Mouse (Mus musculus): ENCODE data around the gene Myo18a. TPM values are rescaled to one million over a fixed set of nuclear protein-coding genes. Genes with fewer than 3 reads are reported as not detected.
A peak's percentile ranks its signal among the peaks of the same experiment; 100 is the strongest.
"Not testable (repeated sequence)": the region's sequence is repeated elsewhere in the genome, so short reads cannot be mapped to it uniquely, and the experiment has no call there.

Myo18a gene
- polyA plus RNA-seq, 1 experiment from 2014 or later, result 22.3 TPM

GRCm38 (mm10) chr11:77738555-77738954, 24.5 kb upstream of the Myo18a start:
- no peaks in the 10 kb centered on the region for H3K27me3 ChIP-seq (ENCODE audit: control insufficient read depth, insufficient read depth, low read length)
- no peak overlapping the region for H3K4me2 ChIP-seq (replicated peaks; ENCODE audit: low read depth, low read length)
- no peak overlapping the region for H3K4me3 ChIP-seq (ENCODE audit: low read depth, low read length)
- H3K9ac ChIP-seq (replicated peaks; ENCODE audit: low read depth, low read length), result no peak overlapping the region
- 46% methylated on average over 7 of the region's 7 CpGs for WGBS
- H3K4me1 ChIP-seq (ENCODE audit: control insufficient read depth, insufficient read depth, low read length), result no peaks in the 10 kb centered on the region
- no peaks in the 10 kb centered on the region for H3K9me3 ChIP-seq (ENCODE audit: control insufficient read depth, low read depth, low read length)
- H3K36me3 ChIP-seq (ENCODE audit: control insufficient read depth, insufficient read depth, low read length), result no peaks in the 10 kb centered on the region
- no peak for ATAC-seq (ENCODE audit: insufficient number of reproducible peaks, insufficient read depth, low FRiP score, low read depth)
- H3K27ac ChIP-seq (ENCODE audit: low read length), result no peak overlapping the region

GRCm38 (mm10) chr11:77743966-77744365, 19.1 kb upstream of the Myo18a start:
- no peak overlapping the region for H3K27ac ChIP-seq (ENCODE audit: low read length)
- ATAC-seq (ENCODE audit: insufficient number of reproducible peaks, insufficient read depth, low FRiP score, low read depth), result no peak

GRCm38 (mm10) chr11:77746652-77747051, 16.4 kb upstream of the Myo18a start:
- Histone ChIP-seq H3K4me2 (replicated peaks; ENCODE audit: low read depth, low read length) (no peak overlapping the region), H3K9ac (replicated peaks; ENCODE audit: low read depth, low read length) (no peak overlapping the region), H3K4me3 (ENCODE audit: low read depth, low read length) (no peak overlapping the region), H3K36me3 (ENCODE audit: control insufficient read depth, insufficient read depth, low read length) (no peaks in the 10 kb centered on the region), H3K27ac (ENCODE audit: low read length) (no peak overlapping the region), H3K27me3 (ENCODE audit: control insufficient read depth, insufficient read depth, low read length) (no peaks in the 10 kb centered on the region), H3K9me3 (ENCODE audit: control insufficient read depth, low read depth, low read length) (no peaks in the 10 kb centered on the region), H3K4me1 (ENCODE audit: control insufficient read depth, insufficient read depth, low read length) (no peaks in the 10 kb centered on the region)
- no peak for ATAC-seq (ENCODE audit: insufficient number of reproducible peaks, insufficient read depth, low FRiP score, low read depth)
- WGBS, result 80% methylated on average over 4 of the region's 4 CpGs

More at GRCm38 (mm10) chr11:77743966-77744365, 19.1 kb upstream of the Myo18a start:
- Histone ChIP-seq H3K36me3 (ENCODE audit: control insufficient read depth, insufficient read depth, low read length) (no peaks in the 10 kb centered on the region), H3K4me3 (ENCODE audit: low read depth, low read length) (no peak overlapping the region), H3K4me2 (replicated peaks; ENCODE audit: low read depth, low read length) (no peak overlapping the region), H3K9ac (replicated peaks; ENCODE audit: low read depth, low read length) (no peak overlapping the region), H3K27me3 (ENCODE audit: control insufficient read depth, insufficient read depth, low read length) (no peaks in the 10 kb centered on the region), H3K9me3 (ENCODE audit: control insufficient read depth, low read depth, low read length) (no peaks in the 10 kb centered on the region), H3K4me1 (ENCODE audit: control insufficient read depth, insufficient read depth, low read length) (no peaks in the 10 kb centered on the region)
- 29% methylated on average over 6 of the region's 6 CpGs for WGBS

GRCm38 (mm10) chr11:77747103-77747502, 15.9 kb upstream of the Myo18a start:
- not testable (repeated sequence) for H3K4me1 ChIP-seq (ENCODE audit: control insufficient read depth, insufficient read depth, low read length); H3K4me3 ChIP-seq (ENCODE audit: low read depth, low read length); H3K9me3 ChIP-seq (ENCODE audit: control insufficient read depth, low read depth, low read length); H3K4me2 ChIP-seq (replicated peaks; ENCODE audit: low read depth, low read length); ATAC-seq (ENCODE audit: insufficient number of reproducible peaks, insufficient read depth, low FRiP score, low read depth); H3K27me3 ChIP-seq (ENCODE audit: control insufficient read depth, insufficient read depth, low read length); H3K36me3 ChIP-seq (ENCODE audit: control insufficient read depth, insufficient read depth, low read length); H3K9ac ChIP-seq (replicated peaks; ENCODE audit: low read depth, low read length); H3K27ac ChIP-seq (ENCODE audit: low read length)
- WGBS, result 94% methylated on average over 13 of the region's 15 CpGs

GRCm38 (mm10) chr11:77748996-77749395, 14.1 kb upstream of the Myo18a start:
- H3K36me3 ChIP-seq (ENCODE audit: control insufficient read depth, insufficient read depth, low read length), result no peaks in the 10 kb centered on the region
- 85% methylated on average over 5 of the region's 5 CpGs for WGBS

GRCm38 (mm10) chr11:77752525-77752924, 10.5 kb upstream of the Myo18a start:
- no peak for ATAC-seq (ENCODE audit: insufficient number of reproducible peaks, insufficient read depth, low FRiP score, low read depth)

More at GRCm38 (mm10) chr11:77748996-77749395, 14.1 kb upstream of the Myo18a start:
- H3K4me3 ChIP-seq (ENCODE audit: low read depth, low read length), result no peak overlapping the region
- no peak overlapping the region for H3K4me2 ChIP-seq (replicated peaks; ENCODE audit: low read depth, low read length)
- ATAC-seq (ENCODE audit: insufficient number of reproducible peaks, insufficient read depth, low FRiP score, low read depth), result no peak
- no peaks in the 10 kb centered on the region for H3K9me3 ChIP-seq (ENCODE audit: control insufficient read depth, low read depth, low read length)
- no peak overlapping the region for H3K9ac ChIP-seq (replicated peaks; ENCODE audit: low read depth, low read length)
- no peaks in the 10 kb centered on the region for H3K4me1 ChIP-seq (ENCODE audit: control insufficient read depth, insufficient read depth, low read length)
- no peaks in the 10 kb centered on the region for H3K27me3 ChIP-seq (ENCODE audit: control insufficient read depth, insufficient read depth, low read length)
- H3K27ac ChIP-seq (ENCODE audit: low read length), result no peak overlapping the region

GRCm38 (mm10) chr11:77753469-77753868, 9.6 kb upstream of the Myo18a start:
- 64% methylated on average over 3 of the region's 3 CpGs for WGBS

More at GRCm38 (mm10) chr11:77752525-77752924, 10.5 kb upstream of the Myo18a start:
- no peak overlapping the region for H3K9ac ChIP-seq (replicated peaks; ENCODE audit: low read depth, low read length)
- H3K36me3 ChIP-seq (ENCODE audit: control insufficient read depth, insufficient read depth, low read length), result no peaks in the 10 kb centered on the region
- no peaks in the 10 kb centered on the region for H3K4me1 ChIP-seq (ENCODE audit: control insufficient read depth, insufficient read depth, low read length)
- H3K4me3 ChIP-seq (ENCODE audit: low read depth, low read length), result no peak overlapping the region
- H3K9me3 ChIP-seq (ENCODE audit: control insufficient read depth, low read depth, low read length), result no peaks in the 10 kb centered on the region
- WGBS, result 62% methylated on average over 5 of the region's 5 CpGs
- H3K27me3 ChIP-seq (ENCODE audit: control insufficient read depth, insufficient read depth, low read length), result no peaks in the 10 kb centered on the region
- H3K4me2 ChIP-seq (replicated peaks; ENCODE audit: low read depth, low read length), result no peak overlapping the region
- H3K27ac ChIP-seq (ENCODE audit: low read length), result no peak overlapping the region

GRCm38 (mm10) chr11:77760031-77760430, 3.0 kb upstream of the Myo18a start:
- 85% methylated on average over 4 of the region's 4 CpGs for WGBS
- Histone ChIP-seq H3K27me3 (ENCODE audit: control insufficient read depth, insufficient read depth, low read length) (no peaks in the 10 kb centered on the region), H3K36me3 (ENCODE audit: control insufficient read depth, insufficient read depth, low read length) (no peaks in the 10 kb centered on the region)

More at GRCm38 (mm10) chr11:77753469-77753868, 9.6 kb upstream of the Myo18a start:
- H3K4me1 ChIP-seq (ENCODE audit: control insufficient read depth, insufficient read depth, low read length), result no peaks in the 10 kb centered on the region
- H3K36me3 ChIP-seq (ENCODE audit: control insufficient read depth, insufficient read depth, low read length), result no peaks in the 10 kb centered on the region
- ATAC-seq (ENCODE audit: insufficient number of reproducible peaks, insufficient read depth, low FRiP score, low read depth), result no peak
- H3K27me3 ChIP-seq (ENCODE audit: control insufficient read depth, insufficient read depth, low read length), result no peaks in the 10 kb centered on the region
- no peak overlapping the region for H3K4me3 ChIP-seq (ENCODE audit: low read depth, low read length)
- H3K9ac ChIP-seq (replicated peaks; ENCODE audit: low read depth, low read length), result no peak overlapping the region
- no peak overlapping the region for H3K27ac ChIP-seq (ENCODE audit: low read length)
- H3K9me3 ChIP-seq (ENCODE audit: control insufficient read depth, low read depth, low read length), result no peaks in the 10 kb centered on the region
- no peak overlapping the region for H3K4me2 ChIP-seq (replicated peaks; ENCODE audit: low read depth, low read length)

GRCm38 (mm10) chr11:77763673-77764340, 761 bp downstream of the Myo18a start:
- H3K4me3 ChIP-seq (ENCODE audit: low read depth, low read length), result peak overlapping the region; percentile 90
- H3K4me1 ChIP-seq (ENCODE audit: control insufficient read depth, insufficient read depth, low read length), result peaks cover 30% of the 10 kb centered on the region
- ATAC-seq (ENCODE audit: insufficient number of reproducible peaks, insufficient read depth, low FRiP score, low read depth), result peak; percentile 61; the same call in 1 of the 2 replicates
- H3K27me3 ChIP-seq (ENCODE audit: control insufficient read depth, insufficient read depth, low read length), result no peaks in the 10 kb centered on the region
- peak overlapping the region; percentile 93 for H3K9ac ChIP-seq (replicated peaks; ENCODE audit: low read depth, low read length)
- H3K36me3 ChIP-seq (ENCODE audit: control insufficient read depth, insufficient read depth, low read length), result no peaks in the 10 kb centered on the region
- 7% methylated on average over 26 of the region's 26 CpGs for WGBS
- H3K4me2 ChIP-seq (replicated peaks; ENCODE audit: low read depth, low read length), result peak overlapping the region; percentile 73
- peak overlapping the region; percentile 83; the same call in 1 of the 2 replicates for H3K27ac ChIP-seq (ENCODE audit: low read length)
- no peaks in the 10 kb centered on the region for H3K9me3 ChIP-seq (ENCODE audit: control insufficient read depth, low read depth, low read length)

More at GRCm38 (mm10) chr11:77760031-77760430, 3.0 kb upstream of the Myo18a start:
- peaks cover 14% of the 10 kb centered on the region for H3K4me1 ChIP-seq (ENCODE audit: control insufficient read depth, insufficient read depth, low read length)
- ATAC-seq (ENCODE audit: insufficient number of reproducible peaks, insufficient read depth, low FRiP score, low read depth), result no peak
- H3K4me2 ChIP-seq (replicated peaks; ENCODE audit: low read depth, low read length), result no peak overlapping the region
- no peaks in the 10 kb centered on the region for H3K9me3 ChIP-seq (ENCODE audit: control insufficient read depth, low read depth, low read length)
- H3K4me3 ChIP-seq (ENCODE audit: low read depth, low read length), result no peak overlapping the region
- H3K27ac ChIP-seq (ENCODE audit: low read length), result no peak overlapping the region
- no peak overlapping the region for H3K9ac ChIP-seq (replicated peaks; ENCODE audit: low read depth, low read length)

Measured in stomach, embryonic 14.5 days (tissue).